Mouse (Mus musculus) T-cell, adult 66 days (primary cell): ENCODE data around the gene Olfr706. TPM values are rescaled to one million over a fixed set of nuclear protein-coding genes. Genes with fewer than 3 reads are reported as not detected.

Experiments used
- total RNA-seq, 2 experiments: library from RNA; stranded (reverse); gene quantifications; 3 replicates in 1 of 2; 4 replicates in 1 of 2; pipeline ENCODE4 v1.2.4; 2023

Gene Olfr706
- not detected for total RNA-seq

DNA sequence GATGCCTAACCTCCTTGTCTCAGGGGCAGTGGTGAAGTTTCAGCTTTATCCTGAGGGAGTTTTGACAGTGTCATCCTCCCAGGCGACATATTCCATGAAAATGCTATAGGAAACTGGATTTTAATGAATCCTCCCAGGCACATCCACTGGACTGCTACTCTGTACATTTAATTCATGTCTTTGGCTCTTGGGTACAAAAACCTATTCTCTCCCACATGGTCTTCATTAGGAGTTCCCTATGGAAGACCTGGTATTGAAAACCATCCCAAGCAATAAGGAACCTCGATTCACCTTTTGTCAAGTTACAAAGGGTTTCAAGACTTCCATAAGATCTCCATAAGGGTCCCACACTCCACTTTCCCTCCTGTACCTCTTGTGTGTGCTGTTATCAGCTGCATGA, at the start of gene Olfr706:
Gene Olfr706, minus strand, starts transcription at position 101 of the 400 bp plus-strand sequence.

DNA sequence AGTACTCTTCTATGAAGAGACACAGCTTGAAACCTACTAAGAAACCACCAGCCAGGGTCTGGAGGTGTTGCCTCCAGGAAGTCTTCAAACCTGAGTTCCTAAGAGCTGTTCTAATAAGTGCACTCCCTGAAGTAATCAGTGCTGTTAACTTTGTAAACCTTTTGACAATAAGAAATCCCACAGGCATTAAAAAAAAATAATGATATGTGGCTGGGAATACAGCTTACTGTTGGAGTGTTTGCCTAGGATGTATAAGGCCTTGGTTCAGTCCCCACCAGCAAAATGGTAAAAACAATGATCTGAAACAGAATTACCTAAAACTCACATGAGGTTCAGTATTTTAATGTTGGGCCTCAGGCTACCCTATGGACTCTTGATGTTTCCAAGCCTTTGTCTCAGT, 44.2 kb upstream of the Olfr706 start, which contains the start of gene Olfr709-ps1:
Gene Olfr709-ps1, minus strand, starts transcription at position 101 of the 400 bp plus-strand sequence.

DNA sequence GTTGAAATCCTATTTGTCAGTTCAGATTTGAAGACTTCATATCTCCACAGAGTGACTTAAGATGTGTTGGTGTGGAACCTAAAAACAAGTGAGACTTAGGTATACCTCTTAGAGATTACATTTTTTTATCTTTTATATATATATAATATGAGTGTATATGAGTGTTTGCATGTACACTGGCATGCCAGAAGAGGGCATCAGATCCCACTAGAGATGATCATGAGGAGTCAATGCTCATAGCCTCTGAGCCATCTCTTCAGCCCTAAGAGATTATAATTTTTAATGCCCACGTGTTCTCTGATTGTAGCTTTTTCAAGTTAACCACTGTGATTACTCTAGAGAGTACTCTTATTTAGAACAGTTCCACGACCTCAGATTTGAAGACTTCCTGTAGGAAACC, 19.7 kb upstream of the Olfr706 start, which contains the start of gene Olfr1532-ps1:
Gene Olfr1532-ps1, plus strand, starts transcription at position 326 of the 400 bp plus-strand sequence.

DNA sequence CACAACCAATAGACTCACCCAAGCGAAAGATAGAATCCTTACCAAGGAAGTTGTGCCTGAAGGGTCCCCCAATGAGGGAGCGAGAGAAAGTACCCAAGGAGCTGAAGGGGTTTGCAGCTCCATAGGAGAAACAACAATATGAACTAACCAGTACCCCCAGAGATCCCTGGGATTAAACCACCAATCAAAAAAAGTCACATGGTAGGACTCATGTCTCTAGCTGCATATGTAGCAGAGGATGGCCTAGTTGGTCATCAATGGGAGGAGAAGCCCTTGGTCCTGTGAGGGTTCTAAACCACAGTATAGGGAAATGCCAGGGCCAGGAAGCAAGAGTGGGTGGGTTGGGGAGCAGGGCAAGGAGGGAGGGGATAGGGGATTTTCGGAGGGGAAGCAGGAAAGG, 13.2 kb upstream of the Olfr706 start, which contains the start of gene Olfr707:
Gene Olfr707, minus strand, starts transcription at position 101 of the 400 bp plus-strand sequence.

DNA sequence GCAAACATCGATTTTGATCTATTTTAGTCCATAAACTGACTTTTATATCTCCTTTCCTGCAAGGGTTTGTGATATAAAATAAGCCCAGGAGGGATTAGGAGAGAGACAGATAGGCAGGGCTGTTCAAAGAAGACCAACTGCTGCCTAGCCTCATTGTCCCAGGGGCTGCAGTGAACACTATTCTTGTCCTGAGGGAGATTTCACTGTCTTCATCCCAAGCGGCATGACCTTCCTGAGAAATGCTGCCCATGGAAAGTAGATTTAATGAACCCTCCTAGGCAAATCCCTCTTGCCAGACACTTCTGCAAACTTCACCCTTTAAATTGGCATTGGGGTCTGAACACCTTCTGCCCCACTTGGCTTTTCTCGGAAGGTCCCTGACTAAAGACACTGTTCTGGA, 11.2 kb downstream of the Olfr706 start, which contains the start of gene Olfr705:
Gene Olfr705, minus strand, starts transcription at position 101 of the 400 bp plus-strand sequence.

DNA sequence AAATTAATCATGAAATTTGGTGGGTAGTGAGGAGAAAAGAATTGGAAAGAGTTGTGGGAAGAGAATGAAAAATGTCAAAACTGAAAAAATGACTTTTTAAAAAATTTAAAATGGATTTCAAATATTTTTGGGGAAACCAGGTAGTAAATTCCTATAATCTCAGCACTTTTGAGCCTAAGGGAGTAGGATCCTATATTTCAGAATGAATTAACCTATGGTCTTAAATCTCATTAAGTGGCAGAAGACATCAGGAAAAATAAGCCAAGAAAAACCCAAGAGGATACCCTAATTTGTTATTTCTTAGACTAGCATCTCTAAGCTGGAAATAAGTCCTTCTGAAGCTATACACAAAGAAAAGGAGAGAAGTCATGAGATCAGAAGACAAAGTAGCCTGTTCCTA, 25.1 kb downstream of the Olfr706 start, which contains the start of gene Olfr704:
Gene Olfr704, plus strand, starts transcription at position 301 of the 400 bp plus-strand sequence.

DNA sequence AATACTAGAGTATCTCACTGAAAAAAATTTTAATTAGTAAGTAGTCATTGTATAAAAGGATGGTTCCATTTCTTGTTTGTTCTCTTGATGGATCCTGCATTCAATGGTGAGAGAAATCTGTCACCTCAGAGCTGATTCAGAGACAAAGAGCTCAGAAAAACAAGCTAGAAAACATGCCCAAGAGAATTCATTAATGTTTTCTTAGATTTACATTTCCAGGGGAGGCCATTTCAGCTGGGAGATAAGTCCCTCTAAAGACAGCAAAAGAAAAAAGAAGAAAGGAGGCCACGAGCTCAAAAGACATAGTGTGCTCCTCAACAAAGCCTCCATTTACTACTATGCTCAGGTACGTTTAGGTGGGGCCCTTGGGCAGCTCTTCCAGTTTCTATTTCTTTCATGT, 44.9 kb downstream of the Olfr706 start, which contains the start of gene Olfr703:
Gene Olfr703, plus strand, starts transcription at position 301 of the 400 bp plus-strand sequence.

DNA sequence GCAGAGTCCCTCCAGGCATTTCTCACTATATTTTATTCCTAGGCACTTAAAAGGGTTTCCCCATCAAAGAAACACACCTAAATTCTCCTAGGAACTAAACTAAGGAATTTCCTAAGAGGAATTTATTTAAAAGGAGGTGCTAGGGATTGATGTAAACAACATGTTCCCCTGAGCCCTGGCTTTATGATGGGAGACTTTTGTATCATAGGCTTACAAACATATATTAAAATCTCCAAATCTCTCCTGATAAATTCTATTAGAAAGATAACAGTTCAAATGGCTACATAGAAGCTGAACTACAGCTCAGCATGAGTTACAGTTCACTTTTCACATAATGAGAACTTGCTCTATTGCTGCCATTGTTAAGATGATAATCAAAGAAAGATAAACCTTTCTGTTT, 54.2 kb downstream of the Olfr706 start, which contains the start of gene Olfr702:
Gene Olfr702, minus strand, starts transcription at position 101 of the 400 bp plus-strand sequence.

Other genes starting within 250 kb of the Olfr706 start
- gene Olfr693, start 207.6 kb downstream of the Olfr706 start, total RNA-seq: not detected
- not detected for gene Olfr694, start 196.3 kb downstream of the Olfr706 start, total RNA-seq
- gene Olfr695, start 171.8 kb downstream of the Olfr706 start, total RNA-seq: not detected
- not detected for gene Olfr697, start 145.7 kb downstream of the Olfr706 start, total RNA-seq
- gene Olfr698, start 132.8 kb downstream of the Olfr706 start, total RNA-seq: not detected
- not detected for gene Olfr699, start 95.0 kb downstream of the Olfr706 start, total RNA-seq
- not detected for gene Olfr700, start 79.3 kb downstream of the Olfr706 start, total RNA-seq
- gene Olfr701, start 74.0 kb downstream of the Olfr706 start, total RNA-seq: not detected
- gene Olfr702, start 54.3 kb downstream of the Olfr706 start, total RNA-seq: not detected
- not detected for gene Olfr703, start 44.8 kb downstream of the Olfr706 start, total RNA-seq
- not detected for gene Olfr704, start 25.0 kb downstream of the Olfr706 start, total RNA-seq
- gene Olfr705, start 11.3 kb downstream of the Olfr706 start, total RNA-seq: not detected
- gene Olfr707, start 13.1 kb upstream of the Olfr706 start, total RNA-seq: not detected
- gene Olfr1532-ps1, start 19.8 kb upstream of the Olfr706 start, total RNA-seq: not detected
- under 1 TPM; 0.20 to 0.21 TPM for gene Olfr709-ps1, start 44.1 kb upstream of the Olfr706 start, total RNA-seq
- gene Olfr710, start 60.1 kb upstream of the Olfr706 start, total RNA-seq: not detected
- not detected for gene Olfr6, start 75.8 kb upstream of the Olfr706 start, total RNA-seq
- not detected for gene Olfr711, start 87.3 kb upstream of the Olfr706 start, total RNA-seq
- not detected for gene Olfr2, start 117.9 kb upstream of the Olfr706 start, total RNA-seq
- not detected for gene Olfr713, start 143.0 kb upstream of the Olfr706 start, total RNA-seq
- not detected for gene Olfr714, start 182.8 kb upstream of the Olfr706 start, total RNA-seq
- gene Olfr17, start 205.1 kb upstream of the Olfr706 start, total RNA-seq: not detected
- not detected for gene Olfr715b, start 222.2 kb upstream of the Olfr706 start, total RNA-seq
- not detected for gene Olfr715, start 242.9 kb upstream of the Olfr706 start, total RNA-seq